ENCODE assay signal across 10 mouse cellular contexts in genomic region chr4:118295651-118296561, GRCm38 (mm10). TPM values are rescaled to one million over a fixed set of nuclear protein-coding genes. Genes with fewer than 3 reads are reported as not detected.
DNase-seq lines count a peak whose midpoint lies in the region; ATAC-seq lines count a peak whose summit lies in the region.
"Had no signal": no experiment of that assay in that cellular context is flagged by ENCODE, and none has a peak within 500 bp of the region (broad histone marks: within the 10 kb centered on the region; RNA-seq: fewer than 3 reads in every experiment).

No protein-coding gene starts in this region.

- DNase-seq in A20 (ENCODE audit: low read depth, low spot score) = peak; percentile 73
- peak; percentile 76 for DNase-seq in CD4-positive, CD25-positive, alpha-beta regulatory T cell, adult 2 months (ENCODE audit: low read depth, low spot score)
- peak; percentile 49 for DNase-seq in brain, adult 2 months (ENCODE audit: low read depth, low spot score)
- no peak for DNase-seq in kidney, adult 18-20 months
- no peak for DNase-seq in left cerebral cortex, adult 9 months (ENCODE audit: low spot score in 2 of 2)
- no peak for DNase-seq in kidney, adult 8-10 months
- DNase-seq: gastrocnemius, postnatal 25 days; retina, postnatal 1 day had no signal

- peak; percentile 43 for ATAC-seq in neutrophil, adult 5-6 weeks (ENCODE audit: extremely low read depth, insufficient number of reproducible peaks, low FRiP score, poor library complexity, severe bottlenecking)
- ATAC-seq: midbrain, embryonic 15.5 days had no signal

RNA-seq across cellular contexts. Expression of gene Ptprf, which starts 4.7 kb away (rescaled TPM):
- total RNA-seq in neutrophil, adult 5-6 weeks (2017) = 0.23 and 0.49 TPM in 2 replicates

Comparison
In these comparisons a context has a peak if more than half of its experiments do, and no peak if none do; other contexts are left out.
1. DNase-seq: peak in A20 (single experiment), CD4-positive, CD25-positive, alpha-beta regulatory T cell, adult 2 months (single experiment) and brain, adult 2 months (single experiment); none in kidney, adult 18-20 months (single experiment), left cerebral cortex, adult 9 months (0 of 2) and kidney, adult 8-10 months (0 of 2).